Mouse (Mus musculus) liver, postnatal 0 days (tissue): Measurements from ENCODE around the gene Sacs.

Experiments used
- CTCF ChIP-seq: sonication (generic); IDR thresholded peaks from 2 replicates; pipeline ENCODE4 v1.5.1; 2016; ENCODE audit warnings: antibody characterized with exemption, low read depth
- EP300 ChIP-seq: IDR thresholded peaks from 2 replicates; pipeline ENCODE4 v1.6.1; 2016; ENCODE audit warnings: antibody characterized with exemption, low read depth, mild to moderate bottlenecking

- TF ChIP-seq CTCF: no peak
- TF ChIP-seq EP300: no peak
Measured at GRCm38 (mm10) chr14:61100736-61101135, 37.5 kb upstream of the Sacs start.
